Mouse (Mus musculus) bone marrow macrophage, adult 2 months (primary cell): ENCODE data around the gene Dmpk. TPM values are rescaled to one million over a fixed set of nuclear protein-coding genes. Genes with fewer than 3 reads are reported as not detected.

Source experiments
- H3K27ac ChIP-seq: 2 replicates; pipeline ENCODE4 v1.5.1; 2012; ENCODE audit warnings: low read depth, low read length; ENCODE audit not compliant: insufficient read depth
- H3K4me1 ChIP-seq: 2 replicates; pipeline ENCODE4 v1.6.1; 2012; ENCODE audit warnings: low read length; ENCODE audit not compliant: control insufficient read depth, insufficient read depth
- H3K4me3 ChIP-seq: 2 replicates; pipeline ENCODE4 v1.5.1; 2012; ENCODE audit warnings: mild to moderate bottlenecking, low read length, moderate library complexity; ENCODE audit not compliant: insufficient read depth
- CTCF ChIP-seq: IDR thresholded peaks from 2 replicates; pipeline ENCODE4 v1.5.1; 2012; ENCODE audit warnings: low read depth, mild to moderate bottlenecking, low read length, moderate library complexity
- POLR2A ChIP-seq: IDR thresholded peaks from 2 replicates; pipeline ENCODE4 v1.6.1; 2012; ENCODE audit warnings: mild to moderate bottlenecking, low read depth, low read length, borderline replicate concordance
- polyA plus RNA-seq: library from polyadenylated mRNA; stranded (reverse); fragments of >200 nt; gene quantifications from 2 replicates; pipeline ENCODE4 v1.2.4, GENCODE M21; 2012; ENCODE audit not compliant: missing spikeins, insufficient read depth, insufficient read length

Dmpk gene
- polyA plus RNA-seq, 1 experiment, result 4.2 TPM

DNA sequence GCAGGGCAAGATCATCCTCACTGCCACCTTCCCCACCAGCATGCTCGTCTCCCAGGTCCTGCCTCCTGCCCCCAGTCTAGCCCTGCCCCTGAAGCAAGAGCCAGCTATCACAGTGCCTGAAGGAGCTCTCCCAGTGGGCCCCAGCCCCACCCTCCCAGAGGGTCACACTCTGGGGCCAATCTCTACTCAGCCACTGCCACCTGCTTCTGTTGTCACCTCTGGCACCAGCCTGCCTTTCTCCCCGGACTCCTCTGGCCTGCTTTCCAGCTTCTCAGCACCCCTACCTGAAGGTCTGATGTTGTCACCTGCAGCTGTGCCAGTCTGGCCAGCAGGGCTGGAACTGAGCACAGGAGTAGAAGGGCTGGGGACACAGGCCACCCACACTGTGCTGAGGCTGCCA lies 13.6 kb downstream of the Dmpk start:
- no peak overlapping the region for H3K4me3 ChIP-seq
- TF ChIP-seq CTCF, result no peak
- TF ChIP-seq POLR2A, result no peak
- no peaks in the 10 kb centered on the region for H3K4me1 ChIP-seq
- no peak overlapping the region for H3K27ac ChIP-seq

DNA sequence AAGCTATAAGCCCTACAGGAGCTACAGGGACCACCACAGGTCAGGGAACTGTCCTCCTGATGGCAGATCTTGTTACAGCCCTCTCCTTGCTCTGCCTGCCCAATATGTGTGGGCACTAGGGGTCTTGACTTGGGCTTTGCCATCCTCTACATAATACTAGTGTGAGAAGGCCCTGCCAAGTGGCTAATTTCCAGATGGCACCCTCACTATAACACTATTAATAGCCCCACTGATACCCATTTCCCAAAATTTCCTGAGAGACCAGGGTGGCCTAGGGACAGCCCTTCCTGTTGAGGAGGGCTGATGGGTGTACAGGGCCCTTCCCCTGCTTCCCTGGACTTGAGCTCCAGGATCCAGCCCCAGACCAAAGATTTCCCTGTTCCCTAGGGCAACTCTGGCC lies 14.2 kb downstream of the Dmpk start:
- Histone ChIP-seq H3K4me3 (no peak overlapping the region), H3K27ac (no peak overlapping the region), H3K4me1 (no peaks in the 10 kb centered on the region)
- no peak for TF ChIP-seq POLR2A
- TF ChIP-seq CTCF, result no peak

- no peak overlapping the region for H3K27ac ChIP-seq
- no peak overlapping the region for H3K4me3 ChIP-seq
- TF ChIP-seq CTCF, result no peak
- TF ChIP-seq POLR2A, result no peak
- peaks cover 4% of the 10 kb centered on the region for H3K4me1 ChIP-seq
Measured at GRCm38 (mm10) chr7:19098811-19099210, 15.2 kb downstream of the Dmpk start.

DNA sequence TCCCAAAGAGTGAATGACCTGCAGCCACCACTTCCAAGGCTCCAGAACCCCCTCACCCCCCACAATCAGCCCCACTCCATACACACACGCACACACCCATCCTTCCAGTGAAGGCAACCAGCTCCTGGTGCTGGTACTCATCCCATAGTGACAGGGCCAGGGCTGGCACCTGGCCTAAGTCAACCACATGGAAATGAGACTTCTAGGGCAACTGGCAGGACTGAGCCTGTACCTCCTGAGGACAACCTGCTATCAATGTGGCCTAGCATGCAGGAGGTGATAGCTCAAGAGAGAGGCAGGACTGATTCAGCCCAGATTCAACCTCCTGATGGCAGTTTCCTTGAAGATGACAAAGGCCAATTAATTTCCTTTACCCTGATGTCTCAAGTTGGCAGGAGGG lies 16.6 kb downstream of the Dmpk start:
- H3K4me1 ChIP-seq, result peaks cover 13% of the 10 kb centered on the region
- H3K27ac ChIP-seq, result no peak overlapping the region
- TF ChIP-seq POLR2A, result no peak
- H3K4me3 ChIP-seq, result no peak overlapping the region

DNA sequence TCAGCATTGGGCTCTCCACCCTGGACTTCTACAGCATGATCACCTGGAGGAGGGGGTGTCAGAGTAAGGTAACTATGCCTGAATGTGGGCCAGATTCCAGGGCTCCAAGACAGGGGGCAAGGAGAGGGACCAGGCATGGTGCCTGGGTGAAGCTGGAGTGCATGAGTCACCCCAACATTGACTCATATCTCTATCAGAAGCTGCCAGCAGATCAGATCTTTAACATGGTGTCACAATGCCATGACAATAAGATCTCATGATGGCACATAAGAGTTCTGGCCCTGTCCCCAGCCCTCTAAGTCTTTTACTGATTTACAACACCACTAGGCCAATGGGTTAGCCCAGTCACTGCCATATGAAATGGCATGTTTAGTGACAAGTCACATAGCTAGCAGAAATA lies 20.1 kb downstream of the Dmpk start:
- no peak for TF ChIP-seq CTCF
- TF ChIP-seq POLR2A, result no peak
- Histone ChIP-seq H3K4me1 (peaks cover 13% of the 10 kb centered on the region), H3K4me3 (no peak overlapping the region), H3K27ac (no peak overlapping the region)

DNA sequence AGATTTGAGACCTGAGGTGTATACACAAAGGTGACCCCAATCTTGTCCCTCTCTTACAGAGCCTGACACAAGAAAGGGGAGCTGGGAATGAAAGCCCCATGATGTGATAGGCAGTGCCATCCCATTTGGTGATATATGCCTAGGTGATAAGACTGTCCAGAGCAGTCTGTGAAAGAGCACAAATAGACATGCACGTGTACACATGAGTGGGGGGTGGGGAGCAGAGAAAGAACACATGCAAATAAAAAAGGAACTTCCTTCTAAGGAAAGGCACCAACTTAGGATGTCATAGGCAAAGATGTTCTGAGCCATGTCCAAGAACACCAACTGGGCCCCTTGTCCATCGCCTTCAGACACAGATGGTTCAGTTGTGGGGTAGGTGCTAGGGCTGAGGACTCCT lies 20.8 kb downstream of the Dmpk start:
- TF ChIP-seq POLR2A, result no peak
- no peak for TF ChIP-seq CTCF
- Histone ChIP-seq H3K27ac (no peak overlapping the region), H3K4me3 (no peak overlapping the region), H3K4me1 (peaks cover 13% of the 10 kb centered on the region)

DNA sequence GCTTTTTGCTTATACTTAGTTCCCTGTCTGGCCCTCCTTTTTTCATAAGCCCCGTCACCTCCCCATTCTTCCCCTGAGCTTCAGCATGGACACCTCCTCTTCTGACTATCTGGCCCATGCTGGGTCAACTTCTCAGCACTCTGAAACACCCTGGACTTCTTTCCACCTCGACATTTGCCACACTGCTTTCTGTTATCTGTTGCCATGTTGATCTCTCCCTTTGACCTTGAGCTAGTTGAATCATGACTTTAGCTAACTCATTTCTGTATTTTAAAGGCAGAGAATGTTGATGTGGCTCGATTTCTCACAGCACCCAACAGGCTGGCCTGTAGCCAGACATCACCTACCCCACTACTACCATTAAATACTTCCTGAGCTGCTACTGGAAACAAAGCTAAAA lies 23.8 kb downstream of the Dmpk start:
- TF ChIP-seq POLR2A (no peak), CTCF (no peak)
- Histone ChIP-seq H3K27ac (no peak overlapping the region), H3K4me1 (peaks cover 16% of the 10 kb centered on the region), H3K4me3 (no peak overlapping the region)

- no peak overlapping the region for H3K4me3 ChIP-seq
- H3K27ac ChIP-seq, result no peak overlapping the region
- TF ChIP-seq CTCF, result no peak
- no peak for TF ChIP-seq POLR2A
- peaks cover 5% of the 10 kb centered on the region for H3K4me1 ChIP-seq
Measured at GRCm38 (mm10) chr7:19109565-19109964, 25.9 kb downstream of the Dmpk start.

GRCm38 (mm10) chr7:19118028-19118771 lies 34.6 kb downstream of the Dmpk start, which contains the start of gene Gm4969:
Gene Gm4969, minus strand, starts transcription at chr7:19118368.
- H3K27ac ChIP-seq, result no peak within 1 kb of the TSS
- peaks cover 3% of the 10 kb centered on the region; the same call in 1 of the 2 replicates for H3K4me1 ChIP-seq
- TF ChIP-seq CTCF, result no peak
- TF ChIP-seq POLR2A, result no peak
- no peak within 1 kb of the TSS for H3K4me3 ChIP-seq

DNA sequence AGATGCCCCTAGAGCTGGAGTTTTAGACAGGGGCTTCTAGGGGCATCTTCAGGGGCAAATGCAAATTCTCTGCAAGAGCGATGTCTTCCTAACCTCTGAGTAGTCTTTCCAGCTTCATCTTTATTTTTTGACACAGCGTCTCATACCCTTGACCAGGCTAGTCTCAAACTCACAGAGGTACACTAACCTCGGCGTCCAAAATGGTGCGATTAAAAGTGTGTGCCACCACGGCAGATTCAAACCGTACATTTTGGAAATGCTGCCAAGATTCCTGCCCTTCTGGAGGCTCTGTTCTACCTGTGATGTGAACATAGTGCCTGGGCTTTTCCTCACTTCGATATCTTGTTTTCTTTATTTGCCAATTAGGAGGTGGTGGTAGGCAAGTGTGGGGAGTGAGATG lies 35.4 kb downstream of the Dmpk start:
- no peak overlapping the region for H3K4me3 ChIP-seq
- TF ChIP-seq CTCF, result no peak
- TF ChIP-seq POLR2A, result no peak
- peaks cover 3% of the 10 kb centered on the region; the same call in 1 of the 2 replicates for H3K4me1 ChIP-seq
- no peak overlapping the region for H3K27ac ChIP-seq
